8 mouse cellular contexts compared by ENCODE assay signal in the genomic region with DNA sequence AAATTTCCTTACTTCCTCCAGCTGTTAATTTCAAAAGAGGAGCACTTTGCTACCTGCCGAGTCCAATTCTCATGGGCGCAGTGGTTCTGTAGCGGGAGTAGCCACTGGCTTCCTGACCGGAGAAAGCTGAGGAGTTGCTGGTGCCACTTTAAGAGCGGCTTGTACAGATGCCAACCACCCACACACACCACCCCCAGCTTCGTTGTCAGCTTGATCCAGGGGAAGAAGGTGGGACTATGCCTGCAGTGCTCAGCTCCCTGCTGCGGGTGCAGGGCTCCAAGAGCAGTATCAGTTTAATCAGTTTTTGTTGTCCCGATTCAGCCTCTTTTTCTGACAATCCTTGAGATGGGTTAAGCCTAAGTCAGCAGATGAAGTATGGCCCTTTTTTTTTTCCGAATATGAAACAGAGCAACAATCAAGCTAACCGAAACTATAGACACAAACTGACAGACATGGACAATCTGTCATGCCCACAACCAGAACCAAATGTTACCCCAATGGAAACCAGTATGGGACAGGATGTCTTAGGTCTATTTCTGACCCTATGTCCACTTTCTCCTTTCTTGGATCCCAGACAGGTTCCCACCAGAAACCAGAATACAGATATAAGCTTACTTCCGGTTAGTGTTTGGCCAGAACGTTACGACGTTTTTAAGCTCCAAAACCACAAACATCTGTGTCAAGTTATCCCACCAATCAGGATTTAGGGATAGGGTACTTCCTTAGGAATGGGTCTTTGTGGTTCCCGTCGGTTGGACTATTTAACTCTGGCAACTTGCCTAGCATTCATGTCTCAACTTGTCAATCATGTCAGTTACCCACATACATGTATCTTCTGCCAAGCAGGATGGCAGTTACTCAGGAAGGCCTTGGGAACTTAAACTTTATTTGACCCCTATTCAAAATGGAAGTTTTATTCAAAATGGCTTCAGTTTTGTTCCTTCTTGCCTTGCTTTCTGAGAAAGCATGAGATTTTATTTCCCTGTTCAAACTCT. TPM values are rescaled to one million over a fixed set of nuclear protein-coding genes. Genes with fewer than 3 reads are reported as not detected.
DNase-seq lines count a peak whose midpoint lies in the region; TF ChIP-seq lines count a peak whose summit lies in the region.
"Had no signal": no experiment of that assay in that cellular context is flagged by ENCODE, and none has a peak within 500 bp of the region (broad histone marks: within the 10 kb centered on the region; RNA-seq: fewer than 3 reads in every experiment).

No protein-coding gene starts in this region.

- H3K9me3 ChIP-seq in megakaryocyte, embryonic 14.5 days, result no peaks in the 10 kb centered on the region
- H3K9me3 ChIP-seq: liver, embryonic 13.5 days had no signal

- no peak for TF ChIP-seq POLR2A in thymus, adult 2 months (IDR thresholded peaks at IDR 0.05; ENCODE audit: control insufficient read depth, extremely low read depth, insufficient read depth, low read length, poor library complexity)

- H3K27me3 ChIP-seq in thymus, adult 2 months (ENCODE audit: control insufficient read depth, insufficient read depth, low read length), result no peaks in the 10 kb centered on the region
- H3K27me3 ChIP-seq in megakaryocyte, embryonic 14.5 days (replicated peaks), result peaks cover 7% of the 10 kb centered on the region
- H3K27me3 ChIP-seq: liver, embryonic 13.5 days had no signal

- H3K27ac ChIP-seq in thymus, adult 2 months (ENCODE audit: control insufficient read depth, insufficient read depth, low read length), result no peak overlapping the region; the same call in 1 of the 2 replicates
- H3K27ac ChIP-seq: liver, embryonic 13.5 days had no signal

- intact Hi-C loops in heart, postnatal 14 days (cut with DNase I), result no loop called here

- 7% methylated on average over 16 of the region's 16 CpGs for WGBS in thymus, adult 2 months

- H3K4me3 ChIP-seq in thymus, adult 2 months (ENCODE audit: control insufficient read depth, insufficient read depth, low read length), result peak overlapping the region; percentile 41
- H3K4me3 ChIP-seq in megakaryocyte, embryonic 14.5 days (replicated peaks), result peak overlapping the region; percentile 57
- H3K4me3 ChIP-seq: liver, embryonic 13.5 days had no signal

- DNase-seq in thymus, adult 2 months, result peak; percentile 56
- no peak for DNase-seq in thymus, postnatal 0 days (ENCODE audit: low spot score)
- DNase-seq in cerebellum, postnatal 36 days, result peak; percentile 7 to 18
- no peak for DNase-seq in urinary bladder, postnatal 25 days (ENCODE audit: low spot score)
- DNase-seq in heart, postnatal 14 days, result no peak
- no peak for DNase-seq in urinary bladder, postnatal 14 days (ENCODE audit: low spot score)
- DNase-seq: liver, embryonic 13.5 days had no signal

- H3K36me3 ChIP-seq in thymus, adult 2 months (ENCODE audit: control insufficient read depth, insufficient read depth, low read length), result no peaks in the 10 kb centered on the region
- H3K36me3 ChIP-seq in megakaryocyte, embryonic 14.5 days (replicated peaks; ENCODE audit: low read length), result no peaks in the 10 kb centered on the region
- H3K36me3 ChIP-seq: liver, embryonic 13.5 days had no signal

- no peaks in the 10 kb centered on the region; the same call in 1 of the 2 replicates for H3K4me1 ChIP-seq in thymus, adult 2 months (replicated peaks; ENCODE audit: control insufficient read depth, insufficient read depth, low read length)
- no peaks in the 10 kb centered on the region for H3K4me1 ChIP-seq in megakaryocyte, embryonic 14.5 days
- H3K4me1 ChIP-seq: liver, embryonic 13.5 days had no signal

- TF ChIP-seq CTCF in thymus, adult 2 months (IDR thresholded peaks at IDR 0.05; ENCODE audit: borderline replicate concordance, control insufficient read depth, extremely low read depth, insufficient read depth, low read length, poor library complexity), result no peak

RNA-seq across cellular contexts. Expression of a gene that starts 17.3 kb away (rescaled TPM):
- 0.94 and 1.4 TPM in 2 replicates for polyA plus RNA-seq in thymus, adult 2 months (2012; rRNA removed)
- 1.1 TPM in 2 replicates for polyA plus RNA-seq in thymus, postnatal 0 days (2015; fragmentation: Nextera tagmentation; extraction: Ambion mirVana)
- not detected in 2 replicates for polyA plus RNA-seq in megakaryocyte, embryonic 14.5 days (2012; ENCODE audit: insufficient read depth, low replicate concordance)
- total RNA-seq in heart, postnatal 14 days (2021), result 10 to 100 TPM; 15.2 to 16.8 TPM

Comparison
In these comparisons a context has a peak if more than half of its experiments do, and no peak if none do; other contexts are left out.
1. DNase-seq: peak in thymus, adult 2 months (single experiment) and cerebellum, postnatal 36 days (2 of 2); none in thymus, postnatal 0 days (single experiment), urinary bladder, postnatal 25 days (single experiment), heart, postnatal 14 days (0 of 2) and urinary bladder, postnatal 14 days (single experiment).